Comparison of ENCODE assay signal across 16 mouse cellular contexts in genomic region chr6:112953905-112954304, GRCm38 (mm10).
"Had no signal": no experiment of that assay in that cellular context is flagged by ENCODE, and none has a peak within 500 bp of the region (broad histone marks: within the 10 kb centered on the region; RNA-seq: fewer than 3 reads in every experiment).

No protein-coding gene starts in this region.

- H3K9ac ChIP-seq: kidney, embryonic 15.5 days; liver, embryonic 13.5 days; stomach, embryonic 15.5 days had no signal

- H3K4me2 ChIP-seq: kidney, embryonic 15.5 days; liver, embryonic 13.5 days; midbrain, embryonic 11.5 days; stomach, embryonic 15.5 days had no signal

- H3K36me3 ChIP-seq: kidney, embryonic 15.5 days; liver, embryonic 13.5 days; stomach, embryonic 15.5 days had no signal

- DNase-seq: kidney, adult 18-20 months; kidney, postnatal 10 days; kidney, postnatal 36 days; layer of hippocampus, postnatal 36 days; liver, embryonic 13.5 days; lung, adult 2 months; lung, postnatal 14 days; lung, postnatal 4 days; midbrain, embryonic 14.5 days; right cerebral cortex, postnatal 4 days; thymus, postnatal 14 days; thymus, postnatal 4 days had no signal

- H3K27me3 ChIP-seq: kidney, embryonic 15.5 days; liver, embryonic 13.5 days had no signal

- H3K4me3 ChIP-seq: kidney, embryonic 15.5 days; left cerebral cortex, adult 2 months; liver, embryonic 13.5 days; stomach, embryonic 15.5 days had no signal

- H3K9me3 ChIP-seq: kidney, embryonic 15.5 days; liver, embryonic 13.5 days; stomach, embryonic 15.5 days had no signal

- H3K27ac ChIP-seq: kidney, embryonic 15.5 days; left cerebral cortex, adult 2 months; liver, embryonic 13.5 days; stomach, embryonic 15.5 days had no signal
